Mouse (Mus musculus) MEL (cell line): ENCODE measurements around the gene Fpgt. TPM values are rescaled to one million over a fixed set of nuclear protein-coding genes. Genes with fewer than 3 reads are reported as not detected.

Experiments
- DNase-seq: peaks from one replicate; pipeline ENCODE4 v3.0.0; 2011; ENCODE audit warnings: low read depth, low spot score
- H3K27ac ChIP-seq: 2 replicates; pipeline ENCODE4 v1.5.1; 2012; ENCODE audit warnings: low read depth, mild to moderate bottlenecking, control low read depth, low read length, moderate library complexity; ENCODE audit not compliant: control insufficient read depth
- H3K27me3 ChIP-seq, 2 experiments: fragments of 150-350 bp in 1 of 2; sonication (generic) in 1 of 2; 2 replicates each; pipeline ENCODE4 v1.6.1; 2012; ENCODE audit warnings: low read length in 2 of 2, mild to moderate bottlenecking in 2 of 2, improper control_type of control experiment in 1 of 2, moderate library complexity in 1 of 2; ENCODE audit not compliant: insufficient read depth in 2 of 2, control insufficient read depth in 1 of 2
- H3K36me3 ChIP-seq, 2 experiments: 2 replicates each; pipeline ENCODE4 v1.6.1; 2012 to 2014; ENCODE audit warnings: low read length in 2 of 2, improper control_type of control experiment in 1 of 2, inconsistent platforms in 1 of 2, mild to moderate bottlenecking in 1 of 2; ENCODE audit not compliant: insufficient read depth in 2 of 2, control insufficient read depth in 1 of 2
- H3K4me1 ChIP-seq, 2 experiments: fragments of 150-350 bp in 1 of 2; sonication (generic) in 1 of 2; 2 replicates each; pipeline ENCODE4 v1.6.1; 2012; ENCODE audit warnings: low read length in 2 of 2, improper control_type of control experiment in 1 of 2, mild to moderate bottlenecking in 1 of 2; ENCODE audit not compliant: insufficient read depth in 2 of 2, control insufficient read depth in 1 of 2
- H3K4me3 ChIP-seq, 2 experiments: fragments of 150-350 bp in 1 of 2; sonication (generic) in 1 of 2; 2 replicates each; pipeline ENCODE4 v1.5.1; 2012; ENCODE audit warnings: low read depth in 2 of 2, low read length in 2 of 2, mild to moderate bottlenecking in 2 of 2, moderate library complexity in 2 of 2, control low read depth in 1 of 2, improper control_type of control experiment in 1 of 2; ENCODE audit not compliant: control insufficient read depth in 1 of 2, insufficient read depth in 1 of 2
- H3K79me2 ChIP-seq: 2 replicates; pipeline ENCODE4 v1.6.1; 2012; ENCODE audit warnings: mild to moderate bottlenecking, low read length, moderate library complexity; ENCODE audit not compliant: control insufficient read depth, poor library complexity, insufficient read depth
- H3K9ac ChIP-seq: 2 replicates; pipeline ENCODE4 v1.6.1; 2012; ENCODE audit warnings: low read depth, mild to moderate bottlenecking, control low read depth, low read length, moderate library complexity; ENCODE audit not compliant: control insufficient read depth, poor library complexity, severe bottlenecking
- H3K9me3 ChIP-seq: fragments of 150-350 bp; sonication (generic); replicated peaks from 2 replicates; pipeline ENCODE4 v1.6.1; 2012; ENCODE audit warnings: mild to moderate bottlenecking, low read length, improper control_type of control experiment, moderate library complexity; ENCODE audit not compliant: insufficient read depth
- CHD1 ChIP-seq: IDR thresholded peaks from 2 replicates; pipeline ENCODE4 v1.6.1; 2012; ENCODE audit warnings: low read depth, mild to moderate bottlenecking, inconsistent platforms, low read length, improper control_type of control experiment
- CHD2 ChIP-seq: IDR thresholded peaks from 2 replicates; pipeline ENCODE4 v1.6.1; 2011; ENCODE audit warnings: low read length, improper control_type of control experiment
- E2F4 ChIP-seq: IDR thresholded peaks from 2 replicates; pipeline ENCODE4 v1.6.1; 2011; ENCODE audit warnings: low read depth, low read length, improper control_type of control experiment, borderline replicate concordance
- EP300 ChIP-seq, 2 experiments: IDR thresholded peaks; 2 replicates each; pipeline ENCODE4 v1.6.1; 2011; ENCODE audit warnings: improper control_type of control experiment in 2 of 2, low read length in 2 of 2, low read depth in 1 of 2, mild to moderate bottlenecking in 1 of 2
- GATA1 ChIP-seq: IDR thresholded peaks from 2 replicates; pipeline ENCODE4 v1.6.1; 2011; ENCODE audit warnings: low read depth, low read length, improper control_type of control experiment
- JUND ChIP-seq: IDR thresholded peaks from 2 replicates; pipeline ENCODE4 v1.6.1; 2011; ENCODE audit warnings: low read depth, mild to moderate bottlenecking, improper control_type of control experiment, low read length
- MAFK ChIP-seq: IDR thresholded peaks from 2 replicates; pipeline ENCODE4 v1.6.1; 2011; ENCODE audit warnings: low read depth, mild to moderate bottlenecking, low read length, improper control_type of control experiment, borderline replicate concordance
- MYC ChIP-seq: IDR thresholded peaks from 2 replicates; pipeline ENCODE4 v1.6.1; 2011; ENCODE audit warnings: low read depth, mild to moderate bottlenecking, low read length, improper control_type of control experiment, moderate library complexity
- POLR2A ChIP-seq, 2 experiments: IDR thresholded peaks; 2 replicates each; pipeline ENCODE4 v1.6.1; 2011 to 2012; ENCODE audit warnings: low read length in 2 of 2, mild to moderate bottlenecking in 2 of 2, control low read depth in 1 of 2, improper control_type of control experiment in 1 of 2, low read depth in 1 of 2, moderate library complexity in 1 of 2; ENCODE audit not compliant: control insufficient read depth in 1 of 2, insufficient read depth in 1 of 2, poor library complexity in 1 of 2
- POLR2AphosphoS5 ChIP-seq: IDR thresholded peaks from 2 replicates; pipeline ENCODE4 v1.6.1; 2012; ENCODE audit warnings: low read depth, borderline replicate concordance, mild to moderate bottlenecking, inconsistent platforms, low read length, moderate library complexity, mixed read lengths
- SIN3A ChIP-seq: IDR thresholded peaks from 2 replicates; pipeline ENCODE4 v1.6.1; 2012; ENCODE audit warnings: low read length, improper control_type of control experiment, inconsistent platforms
- TAL1 ChIP-seq: IDR thresholded peaks from 2 replicates; pipeline ENCODE4 v1.6.1; 2012; ENCODE audit warnings: mild to moderate bottlenecking, inconsistent platforms, low read length, moderate library complexity, mixed read lengths
- TCF12 ChIP-seq: IDR thresholded peaks from 2 replicates; pipeline ENCODE4 v1.6.1; 2014; ENCODE audit warnings: low read depth, mild to moderate bottlenecking, inconsistent platforms, low read length, improper control_type of control experiment, moderate library complexity
- UBTF ChIP-seq: IDR thresholded peaks from 2 replicates; pipeline ENCODE4 v1.6.1; 2012; ENCODE audit warnings: low read depth, mild to moderate bottlenecking, inconsistent platforms, low read length, improper control_type of control experiment, moderate library complexity, borderline replicate concordance; ENCODE audit not compliant: insufficient read depth
- USF2 ChIP-seq, 2 experiments: IDR thresholded peaks; 2 replicates each; pipeline ENCODE4 v1.6.1; 2011 to 2012; ENCODE audit warnings: improper control_type of control experiment in 2 of 2, low read length in 2 of 2, borderline replicate concordance in 1 of 2, inconsistent platforms in 1 of 2, low read depth in 1 of 2, mild to moderate bottlenecking in 1 of 2; ENCODE audit not compliant: insufficient read depth in 1 of 2
- ZC3H11A ChIP-seq: IDR thresholded peaks from 2 replicates; pipeline ENCODE4 v1.6.1; 2012; ENCODE audit warnings: low read depth, mild to moderate bottlenecking, inconsistent platforms, low read length, improper control_type of control experiment
- ZMIZ1 ChIP-seq: IDR thresholded peaks from 2 replicates; pipeline ENCODE4 v1.6.1; 2012; ENCODE audit warnings: low read depth, mild to moderate bottlenecking, inconsistent platforms, low read length, improper control_type of control experiment, moderate library complexity
- ZNF384 ChIP-seq: IDR thresholded peaks from 2 replicates; pipeline ENCODE4 v1.6.1; 2012; ENCODE audit warnings: low read depth, mild to moderate bottlenecking, inconsistent platforms, low read length, improper control_type of control experiment
- polyA plus RNA-seq, 2 experiments: library from polyadenylated mRNA; stranded (reverse) in 1 of 2; unstranded in 1 of 2; fragments of >175 nt in 1 of 2; fragments of >200 nt in 1 of 2; gene quantifications; 2 replicates each; pipeline versions ENCODE4 v1.2.1 to v1.2.4; 2012; ENCODE audit warnings: low replicate concordance in 2 of 2, low read depth in 1 of 2; ENCODE audit not compliant: insufficient read length in 2 of 2, insufficient read depth in 1 of 2, missing spikeins in 1 of 2
- total RNA-seq: library from RNA; depleted of rRNA; stranded (reverse); fragments of 300-350 nt; gene quantifications from 2 replicates; pipeline ENCODE4 v1.2.3, GENCODE M21; 2012

Gene Fpgt
- total and polyA plus RNA-seq, 3 experiments, result 8.0 to 10.8 TPM; not detected in 1

DNA sequence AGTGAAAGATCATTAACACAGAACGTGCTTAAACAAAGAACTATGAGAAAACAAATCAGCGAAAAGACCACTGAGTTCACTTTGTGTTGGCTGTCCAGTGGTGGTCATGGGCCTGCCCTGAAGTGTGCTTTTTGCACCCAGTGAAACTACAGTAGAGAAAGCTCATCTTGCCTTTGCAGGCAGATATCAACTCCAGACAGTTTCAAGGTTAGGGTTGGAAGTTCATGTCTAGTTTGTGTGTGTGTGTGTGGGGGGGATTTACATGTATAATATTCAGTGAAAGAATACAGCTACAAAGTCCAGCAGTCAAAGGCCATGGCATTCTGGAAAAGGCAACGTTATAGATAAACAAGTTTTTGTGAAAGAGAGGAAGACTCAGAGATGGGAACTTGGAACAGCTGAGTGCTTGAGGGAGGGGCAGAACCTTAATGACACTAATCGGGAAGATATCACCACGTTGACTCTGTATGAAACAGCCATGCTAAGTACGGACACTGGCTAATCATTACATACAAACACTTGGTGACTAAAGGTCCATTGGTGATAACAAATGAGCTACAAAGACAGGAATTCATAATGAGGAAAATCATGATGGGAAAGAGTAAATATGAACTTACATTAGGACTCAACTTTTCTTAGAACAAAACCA is 34.3 kb downstream of the Fpgt start:
- H3K27me3 ChIP-seq, result no peaks in the 10 kb centered on the region
- no peak overlapping the region for H3K9ac ChIP-seq
- no peak for TF ChIP-seq CHD2
- TF ChIP-seq MAFK, result no peak
- no peak for TF ChIP-seq MYC
- TF ChIP-seq ZMIZ1, result no peak
- TF ChIP-seq ZC3H11A, result no peak
- TF ChIP-seq EP300 (IDR thresholded peaks at IDR 0.05; ENCODE audit: low read depth in 1 of 2, low read length in 2 of 2), result no peak
- TF ChIP-seq POLR2A (IDR thresholded peaks at IDR 0.05; ENCODE audit: control insufficient read depth in 1 of 2, insufficient read depth in 1 of 2, low read depth in 1 of 2, low read length in 2 of 2, poor library complexity in 1 of 2), result no peak
- TF ChIP-seq TCF12, result no peak
- TF ChIP-seq ZNF384, result no peak
- TF ChIP-seq TAL1, result no peak
- TF ChIP-seq CHD1, result no peak
- no peak for TF ChIP-seq JUND
- no peak for TF ChIP-seq SIN3A
- no peak for TF ChIP-seq GATA1
- no peak for TF ChIP-seq USF2 (IDR thresholded peaks at IDR 0.05; ENCODE audit: borderline replicate concordance in 1 of 2, insufficient read depth in 1 of 2, low read depth in 1 of 2, low read length in 2 of 2)
- no peak for DNase-seq
- no peaks in the 10 kb centered on the region for H3K4me1 ChIP-seq
- no peaks in the 10 kb centered on the region for H3K36me3 ChIP-seq
- no peak overlapping the region for H3K4me3 ChIP-seq
- H3K27ac ChIP-seq, result no peak overlapping the region
- no peaks in the 10 kb centered on the region for H3K9me3 ChIP-seq
- H3K79me2 ChIP-seq, result no peaks in the 10 kb centered on the region

DNA sequence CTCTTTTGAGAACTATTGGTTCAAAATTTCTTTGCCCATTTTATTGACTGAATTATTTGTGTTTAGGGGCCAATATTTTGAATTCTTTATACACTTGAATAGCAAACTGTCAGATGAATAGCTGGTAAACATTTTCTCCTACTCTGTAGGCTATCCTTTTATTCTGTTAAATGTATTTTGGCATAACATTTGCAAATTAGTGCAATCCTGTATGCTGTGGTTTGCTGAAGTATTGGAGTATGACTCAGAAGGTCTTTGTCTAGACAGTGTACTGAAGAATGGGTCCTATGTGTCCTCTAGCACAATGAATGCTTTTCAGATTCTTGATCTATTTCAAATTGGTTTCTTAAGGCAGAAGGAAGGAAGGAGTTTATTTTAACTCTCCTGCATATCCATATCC is 35.6 kb downstream of the Fpgt start:
- Histone ChIP-seq H3K36me3 (no peaks in the 10 kb centered on the region), H3K4me1 (no peaks in the 10 kb centered on the region), H3K27me3 (no peaks in the 10 kb centered on the region), H3K79me2 (no peaks in the 10 kb centered on the region), H3K9ac (no peak overlapping the region), H3K27ac (no peak overlapping the region), H3K4me3 (no peak overlapping the region), H3K9me3 (no peaks in the 10 kb centered on the region)
- TF ChIP-seq EP300 (IDR thresholded peaks at IDR 0.05; ENCODE audit: low read depth in 1 of 2, low read length in 2 of 2) (no peak), ZNF384 (no peak), E2F4 (no peak), UBTF (no peak), JUND (no peak), ZC3H11A (no peak), POLR2A (IDR thresholded peaks at IDR 0.05; ENCODE audit: control insufficient read depth in 1 of 2, insufficient read depth in 1 of 2, low read depth in 1 of 2, low read length in 2 of 2, poor library complexity in 1 of 2) (no peak), POLR2AphosphoS5 (no peak)
- DNase-seq, result no peak
